Mouse (Mus musculus): Measurements from ENCODE around the gene Fam45a.
A peak's percentile ranks its signal among the peaks of the same experiment; 100 is the strongest.
"Not testable (repeated sequence)": the region's sequence is repeated elsewhere in the genome, so short reads cannot be mapped to it uniquely, and the experiment has no call there.

The Fam45a gene

GRCm38 (mm10) chr19:60845731-60846130 lies 34.3 kb downstream of the Fam45a start:
- DNase-seq (ENCODE audit: low spot score) = no peak

DNA sequence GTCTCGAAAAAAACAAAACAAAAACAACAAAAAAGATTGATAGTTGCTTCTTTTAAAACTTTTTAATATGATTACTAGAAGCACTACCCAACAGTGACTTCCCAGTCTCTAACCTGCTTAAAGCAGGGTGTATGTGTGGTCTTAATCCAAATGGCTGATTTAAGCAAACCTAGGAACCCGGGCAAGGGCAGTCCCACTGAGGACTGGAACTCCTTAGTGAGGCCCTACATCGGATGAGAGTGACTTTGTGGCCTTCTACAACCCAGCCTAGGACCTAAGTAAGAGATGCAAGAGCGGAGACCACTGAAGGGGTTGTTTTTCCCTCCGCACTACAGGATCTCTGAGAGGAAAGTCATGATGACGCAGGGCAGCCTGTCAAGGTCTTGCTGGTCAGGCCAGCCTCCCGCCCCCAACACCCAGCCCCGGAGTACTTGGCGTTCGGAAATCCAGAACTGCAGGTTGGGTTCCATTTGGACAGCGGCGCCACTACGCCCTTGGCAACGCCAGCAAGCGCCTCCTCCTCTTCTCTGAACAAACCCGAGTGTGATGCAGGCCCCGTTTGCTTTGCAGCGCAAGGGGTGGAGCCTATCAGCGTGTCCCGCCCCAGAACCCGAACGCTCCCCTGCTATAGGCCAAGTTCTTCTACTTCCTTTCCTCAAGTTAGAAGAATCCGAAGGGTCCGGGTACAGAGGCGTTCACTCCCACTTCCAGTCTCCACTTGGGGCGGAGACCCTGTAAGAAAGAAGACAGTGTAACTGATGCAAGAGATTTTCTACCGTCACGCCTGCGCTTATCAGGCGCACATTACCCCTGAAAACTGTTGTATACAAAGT lies 49.7 kb downstream of the Fam45a start, which contains the start of gene Sfxn4:
Gene Sfxn4 (minus strand): TSS at position 612 of the 833 bp plus-strand sequence.
- peak; percentile 90 for DNase-seq (ENCODE audit: low spot score)

DNA sequence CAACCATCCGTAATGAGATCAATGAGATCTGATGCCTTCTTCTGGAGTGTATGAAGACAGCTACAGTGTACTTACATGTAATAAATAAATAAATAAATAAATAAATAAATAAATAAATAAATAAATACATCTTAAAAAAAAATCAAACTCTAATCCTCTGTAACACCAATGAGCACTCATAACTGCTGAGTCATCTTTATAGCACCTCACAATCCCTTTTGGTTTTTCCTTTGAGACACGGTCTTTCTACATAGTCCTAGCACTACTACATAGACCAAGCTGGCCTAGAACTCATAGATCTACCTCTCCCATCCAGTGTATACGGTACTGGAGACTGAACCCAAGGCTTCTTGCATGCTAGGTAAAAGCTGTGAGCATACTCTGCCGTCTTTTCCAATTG lies 54.8 kb downstream of the Fam45a start:
- not testable (repeated sequence) for DNase-seq (ENCODE audit: low spot score)

GRCm38 (mm10) chr19:60870489-60870888 lies 59.1 kb downstream of the Fam45a start:
- no peak for DNase-seq (ENCODE audit: low spot score)

DNA sequence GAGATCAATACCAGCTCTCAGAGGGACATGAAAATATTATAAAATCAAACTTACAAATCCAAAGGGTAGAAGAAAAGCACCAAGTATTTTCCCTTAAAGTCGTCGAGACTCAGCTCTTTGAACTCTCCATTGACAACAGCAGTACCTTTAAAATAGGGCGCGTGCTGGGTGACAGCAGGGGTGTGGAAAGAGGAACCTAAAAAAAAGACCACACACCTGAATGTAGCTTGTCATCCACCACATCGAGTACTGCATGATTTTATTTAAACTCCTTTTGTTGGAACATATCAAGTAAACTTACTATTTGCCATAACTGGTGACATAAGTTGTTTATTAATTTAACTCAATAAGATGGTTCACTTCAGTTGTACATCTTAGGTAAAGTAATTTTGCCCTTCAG lies 60.0 kb downstream of the Fam45a start:
- DNase-seq (ENCODE audit: low spot score) = no peak

GRCm38 (mm10) chr19:60872272-60872671 lies 60.9 kb downstream of the Fam45a start:
- no peak for DNase-seq (ENCODE audit: low spot score)

- peak; percentile 36 for DNase-seq (ENCODE audit: low spot score)
These were observed 62.1 kb downstream of the Fam45a start for GRCm38 (mm10) chr19:60873501-60873900.

GRCm38 (mm10) chr19:60874064-60874694 lies 62.8 kb downstream of the Fam45a start, which contains the start of gene Prdx3:
Gene Prdx3, minus strand, starts transcription at chr19:60874556.
- peak; percentile 97 for DNase-seq (ENCODE audit: low spot score)

GRCm38 (mm10) chr19:60883129-60883528 lies 71.7 kb downstream of the Fam45a start:
- no peak for DNase-seq (ENCODE audit: low spot score)
